Mouse (Mus musculus) forebrain, embryonic 13.5 days (tissue): ENCODE measurements around the gene Car10. TPM values are rescaled to one million over a fixed set of nuclear protein-coding genes. Genes with fewer than 3 reads are reported as not detected.

Experiments
- ATAC-seq: fragments of 200-750 bp; cut with Nextera tagmentation; 2 replicates; pipeline ENCODE4 v1.8.0; 2017
- H3K27ac ChIP-seq: fragments of 300-500 bp; sonication (generic); 2 replicates; pipeline ENCODE4 v1.5.1; 2015; ENCODE audit warnings: inconsistent platforms, mild to moderate bottlenecking, moderate library complexity
- H3K27me3 ChIP-seq: fragments of 300-500 bp; sonication (generic); 2 replicates; pipeline ENCODE4 v1.6.1; 2015; ENCODE audit warnings: mild to moderate bottlenecking, inconsistent platforms
- H3K36me3 ChIP-seq: fragments of 300-500 bp; sonication (generic); 2 replicates; pipeline ENCODE4 v1.6.1; 2015; ENCODE audit warnings: mild to moderate bottlenecking, inconsistent platforms; ENCODE audit not compliant: poor library complexity, severe bottlenecking
- H3K4me1 ChIP-seq: fragments of 300-500 bp; sonication (generic); 2 replicates; pipeline ENCODE4 v1.6.1; 2015; ENCODE audit warnings: inconsistent platforms
- H3K4me2 ChIP-seq: fragments of 300-500 bp; sonication (generic); 2 replicates; pipeline ENCODE4 v1.6.1; 2015; ENCODE audit warnings: inconsistent platforms, mild to moderate bottlenecking, moderate library complexity
- H3K4me3 ChIP-seq: fragments of 300-500 bp; sonication (generic); 2 replicates; pipeline ENCODE4 v1.5.1; 2015; ENCODE audit warnings: mild to moderate bottlenecking, inconsistent platforms
- H3K9ac ChIP-seq: fragments of 300-500 bp; sonication (generic); 2 replicates; pipeline ENCODE4 v1.6.1; 2015; ENCODE audit warnings: mild to moderate bottlenecking, inconsistent platforms
- H3K9me3 ChIP-seq: fragments of 300-500 bp; sonication (generic); replicated peaks from 2 replicates; pipeline ENCODE4 v1.6.1; 2016; ENCODE audit warnings: inconsistent platforms
- WGBS: fragments of 180-500 bp; shearing (Covaris S2); methylation state at CpG from one replicate; pipeline ENCODE4 v1.1.7; 2015; 5-methylcytosine and 5-hydroxymethylcytosine counted together
- polyA plus RNA-seq: library from polyadenylated mRNA; unstranded; fragments of >200 nt; fragmentation: Nextera tagmentation; extraction: Ambion mirVana; gene quantifications from 2 replicates; pipeline ENCODE4 v1.2.1, GENCODE M21; 2015

The Car10 gene
- polyA plus RNA-seq, 1 experiment from 2014 or later, result 4.1 TPM

- no peaks in the 10 kb centered on the region for H3K9me3 ChIP-seq
- no peak for ATAC-seq
- no peak overlapping the region for H3K9ac ChIP-seq
- no peak overlapping the region for H3K4me3 ChIP-seq
- no peaks in the 10 kb centered on the region for H3K27me3 ChIP-seq
- no peaks in the 10 kb centered on the region for H3K36me3 ChIP-seq
- 87% methylated on average over 3 of the region's 3 CpGs for WGBS
- no peak overlapping the region for H3K4me2 ChIP-seq
- peaks cover 8% of the 10 kb centered on the region for H3K4me1 ChIP-seq
- H3K27ac ChIP-seq, result no peak overlapping the region
Measured at GRCm38 (mm10) chr11:93565756-93566155, 467.9 kb downstream of the Car10 start.

DNA sequence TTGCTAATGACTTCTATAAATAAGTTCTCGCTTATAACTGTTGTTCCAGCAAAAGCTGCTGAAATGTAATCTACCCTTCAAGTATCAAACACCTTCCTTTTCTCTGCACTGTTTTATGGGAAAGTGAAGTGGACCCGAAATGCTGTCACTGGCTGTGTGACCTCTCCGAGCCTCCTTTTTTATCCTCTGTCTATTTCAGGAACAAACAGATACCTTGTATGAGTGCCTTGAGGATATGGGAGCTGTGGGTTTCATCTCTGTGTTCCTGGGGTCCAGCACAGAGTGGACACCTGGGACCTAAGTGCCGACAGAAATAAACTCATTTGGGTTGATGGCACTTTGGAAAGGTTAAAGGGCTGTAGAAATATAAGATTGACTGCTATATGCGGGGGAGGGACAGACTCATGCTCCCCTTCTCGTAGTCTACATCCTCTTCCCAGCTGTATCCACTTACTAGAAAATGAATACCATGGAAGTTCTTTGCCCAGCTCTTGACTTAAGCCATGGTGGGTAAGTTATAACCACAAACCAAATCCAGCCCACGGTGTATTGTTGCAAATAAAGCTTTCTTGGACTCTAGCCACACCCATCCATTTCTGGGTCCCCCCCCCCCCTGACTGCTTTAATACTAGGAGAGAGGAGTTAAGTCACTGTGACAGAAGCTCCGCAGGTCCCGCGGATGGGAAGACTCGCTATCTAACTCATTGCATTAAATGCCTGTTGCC, 474.3 kb downstream of the Car10 start:
- WGBS, result 89% methylated on average over 11 of the region's 11 CpGs
- no peak overlapping the region for H3K27ac ChIP-seq
- H3K9ac ChIP-seq, result no peak overlapping the region
- no peaks in the 10 kb centered on the region for H3K4me1 ChIP-seq
- no peaks in the 10 kb centered on the region for H3K9me3 ChIP-seq
- no peak for ATAC-seq
- H3K4me3 ChIP-seq, result no peak overlapping the region
- no peaks in the 10 kb centered on the region for H3K36me3 ChIP-seq
- H3K27me3 ChIP-seq, result no peaks in the 10 kb centered on the region
- H3K4me2 ChIP-seq, result no peak overlapping the region

GRCm38 (mm10) chr11:93577441-93577840, 479.6 kb downstream of the Car10 start:
- ATAC-seq, result no peak
- Histone ChIP-seq H3K4me3 (no peak overlapping the region), H3K9me3 (no peaks in the 10 kb centered on the region), H3K9ac (no peak overlapping the region), H3K4me2 (no peak overlapping the region), H3K36me3 (no peaks in the 10 kb centered on the region), H3K27ac (no peak overlapping the region), H3K27me3 (no peaks in the 10 kb centered on the region), H3K4me1 (no peaks in the 10 kb centered on the region)
- 89% methylated on average over 2 of the region's 2 CpGs for WGBS

- H3K27ac ChIP-seq, result no peak overlapping the region
- no peaks in the 10 kb centered on the region for H3K36me3 ChIP-seq
- no peaks in the 10 kb centered on the region for H3K9me3 ChIP-seq
- H3K4me3 ChIP-seq, result no peak overlapping the region
- 94% methylated on average over 1 of the region's 1 CpGs for WGBS
- no peak overlapping the region for H3K4me2 ChIP-seq
- no peaks in the 10 kb centered on the region for H3K27me3 ChIP-seq
- no peak for ATAC-seq
- H3K9ac ChIP-seq, result no peak overlapping the region
- H3K4me1 ChIP-seq, result no peaks in the 10 kb centered on the region
Measured at GRCm38 (mm10) chr11:93579626-93580025, 481.8 kb downstream of the Car10 start.

DNA sequence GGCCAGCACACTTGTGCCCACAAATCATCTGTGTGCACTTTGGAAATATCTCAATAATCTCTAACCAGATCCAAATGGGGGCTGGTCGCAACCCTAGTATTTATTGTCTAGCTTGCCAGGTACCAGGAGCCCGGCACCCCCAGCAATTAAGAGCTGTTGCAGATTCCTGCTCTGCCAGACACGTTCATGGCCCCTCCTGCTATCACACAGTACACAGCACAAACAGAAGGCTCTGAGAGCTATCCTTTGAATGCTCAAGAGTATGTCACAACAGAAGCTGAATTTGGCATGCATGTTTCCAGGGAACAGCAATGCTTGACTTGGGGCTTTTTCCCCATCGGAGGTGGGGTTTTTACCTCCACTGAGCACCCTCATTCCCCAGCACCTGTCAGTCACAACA, 483.5 kb downstream of the Car10 start:
- Histone ChIP-seq H3K4me1 (no peaks in the 10 kb centered on the region), H3K27me3 (no peaks in the 10 kb centered on the region), H3K4me3 (no peak overlapping the region), H3K27ac (no peak overlapping the region), H3K36me3 (no peaks in the 10 kb centered on the region), H3K9ac (no peak overlapping the region), H3K4me2 (no peak overlapping the region), H3K9me3 (no peaks in the 10 kb centered on the region)
- peak; percentile 75; the same call in 1 of the 2 replicates for ATAC-seq
- WGBS, result 64% methylated on average over 4 of the region's 4 CpGs

DNA sequence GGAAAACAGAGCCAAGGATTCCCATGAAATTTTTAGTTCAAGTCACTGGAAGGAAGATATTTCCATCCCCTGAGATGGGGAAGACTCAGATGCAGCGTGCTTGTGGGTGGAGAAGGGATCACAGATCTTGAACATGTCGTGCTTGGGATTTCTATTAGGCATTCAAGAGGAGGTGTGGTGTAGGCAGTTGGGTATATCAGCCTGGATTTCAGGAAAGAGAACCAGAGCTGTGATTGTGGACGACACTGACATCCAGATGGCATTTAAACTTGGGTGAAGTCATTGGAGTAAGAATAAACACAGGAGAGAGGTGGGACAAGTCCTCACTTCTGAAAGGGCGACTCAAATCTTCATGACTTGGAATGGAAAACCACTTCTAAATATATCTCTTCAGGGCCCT, 490.0 kb downstream of the Car10 start:
- 87% methylated on average over 4 of the region's 4 CpGs for whole genome bisulfite sequencing
- no peak overlapping the region for H3K27ac ChIP-seq

DNA sequence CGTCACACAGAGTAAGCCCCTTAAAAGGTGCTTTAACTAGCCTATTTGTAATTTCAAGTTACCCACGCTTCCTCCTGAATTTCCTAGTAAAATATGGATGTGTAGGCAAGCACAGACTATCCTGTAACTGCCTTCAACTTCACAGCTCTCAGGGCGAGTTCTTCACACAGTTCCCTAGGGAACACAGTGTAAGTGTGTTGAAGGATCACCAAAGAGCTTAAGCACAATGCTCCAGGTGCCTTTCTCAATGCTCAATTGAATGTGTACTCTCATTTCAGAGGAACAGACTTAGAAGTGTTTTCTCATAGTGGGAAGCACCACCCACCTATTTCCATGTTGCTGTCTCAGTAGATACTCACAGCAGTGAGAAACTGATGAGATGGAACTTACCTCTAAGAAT, 492.8 kb downstream of the Car10 start:
- Histone ChIP-seq H3K4me3 (no peak overlapping the region), H3K4me2 (no peak overlapping the region), H3K9me3 (no peaks in the 10 kb centered on the region), H3K4me1 (no peaks in the 10 kb centered on the region), H3K27ac (no peak overlapping the region), H3K9ac (no peak overlapping the region), H3K36me3 (no peaks in the 10 kb centered on the region), H3K27me3 (no peaks in the 10 kb centered on the region)
- ATAC-seq, result no peak
- 87% methylated on average over 3 of the region's 3 CpGs for WGBS

More for the DNA sequence above, 490.0 kb downstream of the Car10 start:
- Histone ChIP-seq H3K9ac (no peak overlapping the region), H3K27me3 (no peaks in the 10 kb centered on the region), H3K9me3 (no peaks in the 10 kb centered on the region), H3K36me3 (no peaks in the 10 kb centered on the region), H3K4me3 (no peak overlapping the region), H3K4me1 (no peaks in the 10 kb centered on the region), H3K4me2 (no peak overlapping the region)
- ATAC-seq, result no peak

GRCm38 (mm10) chr11:93594033-93594432, 496.2 kb downstream of the Car10 start:
- Histone ChIP-seq H3K4me3 (no peak overlapping the region), H3K36me3 (no peaks in the 10 kb centered on the region), H3K4me2 (no peak overlapping the region), H3K9me3 (no peaks in the 10 kb centered on the region), H3K4me1 (no peaks in the 10 kb centered on the region), H3K27me3 (no peaks in the 10 kb centered on the region), H3K27ac (no peak overlapping the region), H3K9ac (no peak overlapping the region)
- WGBS, result 31% methylated on average over 2 of the region's 2 CpGs
- peak; percentile 53; the same call in 1 of the 2 replicates for ATAC-seq

DNA sequence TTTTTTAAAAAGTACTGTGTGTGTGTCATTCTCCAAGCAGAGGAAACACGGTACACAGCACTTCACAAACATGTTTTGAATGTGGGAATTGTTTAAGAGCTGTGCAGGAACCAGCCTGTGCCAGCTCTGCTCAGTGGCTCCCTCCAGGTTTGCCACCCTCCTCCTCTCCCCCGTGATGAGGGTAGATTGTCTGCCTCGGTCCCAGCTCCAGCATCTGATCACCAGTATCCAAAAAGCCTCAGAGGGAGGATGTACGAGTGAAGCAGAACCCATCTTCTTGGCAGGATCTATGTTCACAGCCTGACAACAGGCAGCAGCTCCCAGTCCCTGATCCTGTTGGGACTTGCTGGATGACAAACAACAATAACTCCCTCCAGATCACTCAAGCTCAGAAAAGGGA, 500.3 kb downstream of the Car10 start:
- H3K27ac ChIP-seq, result no peak overlapping the region
- 64% methylated on average over 4 of the region's 4 CpGs for WGBS
- H3K4me2 ChIP-seq, result no peak overlapping the region
- H3K4me1 ChIP-seq, result no peaks in the 10 kb centered on the region
- H3K4me3 ChIP-seq, result no peak overlapping the region
- ATAC-seq, result no peak
- H3K9ac ChIP-seq, result no peak overlapping the region
- no peaks in the 10 kb centered on the region for H3K27me3 ChIP-seq
- H3K36me3 ChIP-seq, result no peaks in the 10 kb centered on the region
- H3K9me3 ChIP-seq, result no peaks in the 10 kb centered on the region

DNA sequence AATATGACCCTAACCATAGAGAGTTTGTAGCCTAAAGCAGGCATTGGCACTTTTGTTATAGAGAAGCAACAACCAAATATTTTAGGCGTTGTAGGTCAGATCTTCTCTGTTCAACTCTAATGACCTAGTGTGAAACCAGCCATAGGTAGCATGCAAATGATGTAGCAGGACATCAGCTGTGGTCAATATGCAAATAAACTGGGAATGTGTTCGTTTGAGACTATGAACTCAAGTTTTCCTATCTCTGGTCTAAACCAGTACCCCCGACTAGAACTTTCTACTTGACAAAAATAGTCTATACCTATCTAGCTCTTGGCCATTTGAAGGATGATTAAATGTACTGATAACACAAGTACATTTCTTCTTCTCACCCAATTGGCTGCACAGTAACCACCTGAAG, 501.9 kb downstream of the Car10 start:
- H3K4me3 ChIP-seq, result no peak overlapping the region
- no peak overlapping the region for H3K27ac ChIP-seq
- H3K4me1 ChIP-seq, result no peaks in the 10 kb centered on the region
- H3K9me3 ChIP-seq, result no peaks in the 10 kb centered on the region
- H3K27me3 ChIP-seq, result no peaks in the 10 kb centered on the region
- no peak for ATAC-seq
- no peaks in the 10 kb centered on the region for H3K36me3 ChIP-seq
- H3K9ac ChIP-seq, result no peak overlapping the region
- H3K4me2 ChIP-seq, result no peak overlapping the region
- 86% methylated on average over 3 of the region's 3 CpGs for WGBS

DNA sequence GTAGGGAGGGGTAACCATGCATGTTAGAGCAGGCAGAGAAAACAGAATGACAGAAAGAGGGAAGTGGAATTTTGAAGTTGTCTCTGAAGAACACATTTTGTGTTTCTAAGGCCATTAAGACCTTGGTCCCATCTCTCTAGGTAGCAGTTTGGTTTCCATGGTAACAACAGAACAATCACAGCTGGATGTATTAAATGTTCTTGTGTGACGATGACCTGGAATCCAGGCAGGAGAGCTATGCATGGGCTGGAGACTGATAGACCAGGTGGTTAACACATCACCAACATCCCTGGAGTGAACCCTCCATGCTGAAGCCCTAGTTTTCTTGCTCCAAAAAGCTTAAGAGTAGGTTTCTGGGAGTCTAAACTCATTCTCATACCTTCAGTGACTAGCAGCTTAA, 505.7 kb downstream of the Car10 start:
- ATAC-seq, result no peak
- Histone ChIP-seq H3K27me3 (no peaks in the 10 kb centered on the region), H3K4me1 (no peaks in the 10 kb centered on the region), H3K9ac (no peak overlapping the region), H3K4me2 (no peak overlapping the region), H3K27ac (no peak overlapping the region), H3K9me3 (no peaks in the 10 kb centered on the region), H3K36me3 (no peaks in the 10 kb centered on the region), H3K4me3 (no peak overlapping the region)
- 59% methylated on average over 1 of the region's 1 CpGs for WGBS

- Histone ChIP-seq H3K27ac (no peak overlapping the region), H3K9ac (no peak overlapping the region), H3K27me3 (no peaks in the 10 kb centered on the region), H3K9me3 (no peaks in the 10 kb centered on the region), H3K4me2 (no peak overlapping the region), H3K4me3 (no peak overlapping the region), H3K36me3 (no peaks in the 10 kb centered on the region), H3K4me1 (no peaks in the 10 kb centered on the region)
- 97% methylated on average over 1 of the region's 1 CpGs for WGBS
- no peak for ATAC-seq
Measured at GRCm38 (mm10) chr11:93607111-93607510, 509.3 kb downstream of the Car10 start.

DNA sequence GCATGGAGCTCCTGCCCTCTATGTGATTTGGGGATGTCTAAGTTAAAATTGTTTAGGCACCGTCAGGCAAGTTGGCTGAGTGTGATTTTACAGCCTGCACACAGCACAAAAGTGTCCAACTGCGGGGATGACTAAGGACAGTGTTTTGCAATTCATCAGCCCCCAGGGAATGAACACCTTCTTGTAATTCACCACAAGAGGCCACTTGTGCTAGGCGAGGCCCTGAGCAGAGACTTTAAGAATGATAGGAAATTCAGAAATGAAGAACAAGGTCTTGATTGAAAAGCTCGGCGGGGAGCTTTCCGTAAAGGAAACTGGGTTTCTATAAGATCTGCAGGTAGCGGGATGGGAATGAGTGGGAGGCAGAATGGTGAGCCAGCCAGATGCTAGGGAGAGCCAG, 510.9 kb downstream of the Car10 start:
- no peaks in the 10 kb centered on the region for H3K36me3 ChIP-seq
- no peak overlapping the region for H3K27ac ChIP-seq
- 32% methylated on average over 7 of the region's 7 CpGs for WGBS
- H3K4me1 ChIP-seq, result no peaks in the 10 kb centered on the region
- H3K4me2 ChIP-seq, result no peak overlapping the region
- H3K9ac ChIP-seq, result no peak overlapping the region
- H3K4me3 ChIP-seq, result no peak overlapping the region
- ATAC-seq, result no peak
- no peaks in the 10 kb centered on the region for H3K27me3 ChIP-seq
- H3K9me3 ChIP-seq, result no peaks in the 10 kb centered on the region
